Mouse (Mus musculus): ENCODE data around the gene Sugct. TPM values are rescaled to one million over a fixed set of nuclear protein-coding genes. Genes with fewer than 3 reads are reported as not detected.

The Sugct gene
- polyA plus RNA-seq, 2 experiments = 2.4 to 3.6 TPM

DNA sequence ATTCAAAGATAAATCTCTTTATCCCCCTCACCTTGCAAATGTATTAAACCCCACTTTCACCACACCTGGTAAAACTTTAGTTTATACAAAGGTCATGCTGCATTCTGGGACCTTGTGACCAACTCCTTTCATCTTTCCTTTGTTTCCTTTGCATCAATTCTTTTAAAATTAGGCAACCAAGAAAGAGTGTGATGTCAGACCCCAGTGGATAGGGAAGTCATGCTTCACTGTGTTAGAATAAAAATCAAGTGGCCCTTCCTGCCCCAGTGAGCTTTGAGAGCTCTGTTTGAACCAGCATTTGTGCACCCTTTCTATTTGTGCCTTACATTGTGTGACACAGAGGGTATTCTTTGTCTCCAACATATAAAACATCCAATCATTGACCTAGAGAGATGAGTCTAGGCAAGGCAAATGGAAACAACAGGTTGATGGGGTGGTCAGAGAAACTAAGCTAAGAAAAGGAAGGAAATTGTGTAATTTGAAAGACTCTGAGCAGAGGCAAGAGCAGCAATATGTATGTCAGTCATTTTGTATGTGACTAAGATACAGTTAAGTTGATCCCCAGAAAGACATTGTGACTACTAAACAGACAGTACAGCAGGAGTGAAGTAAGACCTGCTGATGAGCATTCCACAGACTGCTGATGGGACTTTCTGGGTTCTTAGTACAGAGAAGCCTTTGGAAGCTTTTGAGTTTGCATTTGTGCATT lies 797.1 kb downstream of the Sugct start:
- Histone ChIP-seq H3K36me3 (ENCODE audit: control insufficient read depth, insufficient read depth, low read length) (no peaks in the 10 kb centered on the region), H3K4me3 (replicated peaks; ENCODE audit: low read length) (no peak overlapping the region), H3K27me3 (ENCODE audit: control insufficient read depth, insufficient read depth, low read length) (no peaks in the 10 kb centered on the region), H3K9ac (ENCODE audit: low read depth, low read length, severe bottlenecking) (no peak overlapping the region), H3K4me2 (replicated peaks; ENCODE audit: low read depth, low read length, severe bottlenecking) (no peak overlapping the region), H3K9me3 (ENCODE audit: control insufficient read depth, low read length) (no peaks in the 10 kb centered on the region), H3K4me1 (ENCODE audit: control insufficient read depth, insufficient read depth, low read length) (no peaks in the 10 kb centered on the region), H3K27ac (replicated peaks; ENCODE audit: low read depth, low read length) (no peak overlapping the region)
- ATAC-seq (ENCODE audit: low FRiP score, low read depth) (no peak), DNase-seq (ENCODE audit: low spot score) (no peak)
- no peak for TF ChIP-seq POLR2A (IDR thresholded peaks at IDR 0.05; ENCODE audit: borderline replicate concordance, extremely low read depth, insufficient read depth, insufficient read length)

DNA sequence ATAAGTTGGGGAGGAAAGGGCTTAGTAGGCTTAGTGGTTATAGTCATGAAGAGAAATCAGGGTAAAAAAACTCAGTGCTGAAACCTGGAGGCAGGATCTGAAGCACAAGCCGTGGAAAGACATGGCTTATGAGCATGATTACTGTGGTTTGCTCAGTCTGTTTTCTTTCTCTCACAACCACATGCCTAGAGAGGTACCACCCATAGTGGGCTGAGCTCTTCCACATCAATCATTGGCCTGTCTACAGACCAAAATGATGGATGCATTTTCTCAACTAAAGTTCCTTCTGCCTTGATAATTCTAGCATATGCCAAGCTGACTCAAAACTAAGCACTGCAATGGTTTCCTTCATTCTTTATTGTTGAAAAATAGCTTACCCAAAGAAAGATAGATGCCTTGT lies 817.3 kb downstream of the Sugct start:
- DNase-seq (ENCODE audit: low spot score) (no peak), ATAC-seq (ENCODE audit: low FRiP score, low read depth) (no peak)
- no peak for TF ChIP-seq POLR2A (IDR thresholded peaks at IDR 0.05; ENCODE audit: borderline replicate concordance, extremely low read depth, insufficient read depth, insufficient read length)
- no peaks in the 10 kb centered on the region for H3K9me3 ChIP-seq (ENCODE audit: control insufficient read depth, low read length)
- no peak overlapping the region for H3K27ac ChIP-seq (replicated peaks; ENCODE audit: low read depth, low read length)
- H3K4me1 ChIP-seq (ENCODE audit: control insufficient read depth, insufficient read depth, low read length) = no peaks in the 10 kb centered on the region
- H3K4me3 ChIP-seq (replicated peaks; ENCODE audit: low read length) = no peak overlapping the region
- H3K27me3 ChIP-seq (ENCODE audit: control insufficient read depth, insufficient read depth, low read length) = no peaks in the 10 kb centered on the region
- H3K9ac ChIP-seq (ENCODE audit: low read depth, low read length, severe bottlenecking) = no peak overlapping the region
- H3K36me3 ChIP-seq (ENCODE audit: control insufficient read depth, insufficient read depth, low read length) = no peaks in the 10 kb centered on the region
- WGBS = 70% methylated on average over 1 of the region's 1 CpGs
- H3K4me2 ChIP-seq (replicated peaks; ENCODE audit: low read depth, low read length, severe bottlenecking) = no peak overlapping the region

DNA sequence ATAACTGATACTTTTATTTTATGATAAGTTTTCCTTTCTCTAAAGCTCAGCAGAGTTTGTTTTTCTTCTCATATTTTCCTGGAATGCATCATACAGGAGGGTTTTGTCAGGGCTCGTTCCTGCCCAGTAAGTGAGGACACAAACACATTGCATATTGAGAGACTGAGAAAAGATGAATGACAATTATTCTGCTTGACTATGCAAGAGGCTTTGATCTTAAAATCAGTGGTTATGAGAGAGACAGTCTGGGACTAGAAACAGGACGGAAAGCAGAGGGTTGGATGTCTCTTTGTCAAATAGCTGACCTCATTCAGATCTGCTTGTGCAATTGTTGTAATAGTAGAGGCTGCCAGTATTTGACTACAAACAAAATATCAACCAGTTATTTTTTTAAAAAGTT lies 835.4 kb downstream of the Sugct start:
- no peak overlapping the region for H3K9ac ChIP-seq (ENCODE audit: low read depth, low read length, severe bottlenecking)
- no peak overlapping the region for H3K27ac ChIP-seq (replicated peaks; ENCODE audit: low read depth, low read length)
- DNase-seq (ENCODE audit: low spot score) (no peak), ATAC-seq (ENCODE audit: low FRiP score, low read depth) (no peak)
- no peak for TF ChIP-seq POLR2A (IDR thresholded peaks at IDR 0.05; ENCODE audit: borderline replicate concordance, extremely low read depth, insufficient read depth, insufficient read length)
- H3K4me2 ChIP-seq (replicated peaks; ENCODE audit: low read depth, low read length, severe bottlenecking) = no peak overlapping the region
- H3K9me3 ChIP-seq (ENCODE audit: control insufficient read depth, low read length) = no peaks in the 10 kb centered on the region
- no peaks in the 10 kb centered on the region for H3K27me3 ChIP-seq (ENCODE audit: control insufficient read depth, insufficient read depth, low read length)
- H3K4me1 ChIP-seq (ENCODE audit: control insufficient read depth, insufficient read depth, low read length) = no peaks in the 10 kb centered on the region
- H3K36me3 ChIP-seq (ENCODE audit: control insufficient read depth, insufficient read depth, low read length) = no peaks in the 10 kb centered on the region
- WGBS = 68% methylated on average over 2 of the region's 2 CpGs
- H3K4me3 ChIP-seq (replicated peaks; ENCODE audit: low read length) = no peak overlapping the region

DNA sequence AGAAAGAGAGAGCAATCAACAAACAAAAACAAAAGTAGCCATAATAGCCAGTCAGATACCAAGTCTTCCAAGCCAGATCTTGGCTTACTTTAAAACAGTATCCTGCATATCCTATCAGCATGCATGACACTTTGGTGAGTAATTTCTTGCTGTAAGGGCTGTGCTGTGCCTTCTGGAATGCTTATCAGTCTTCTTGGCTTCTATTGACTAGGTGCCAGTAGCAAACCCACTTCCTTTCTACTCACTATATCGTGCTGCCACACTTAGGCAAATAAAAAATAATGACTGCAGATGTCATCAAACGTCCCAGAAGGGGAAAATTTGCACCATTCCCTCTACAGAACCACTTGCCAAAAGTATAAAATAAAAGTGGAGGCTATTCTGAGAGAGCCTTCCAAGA lies 848.1 kb downstream of the Sugct start:
- ATAC-seq (ENCODE audit: low FRiP score, low read depth) = no peak

DNA sequence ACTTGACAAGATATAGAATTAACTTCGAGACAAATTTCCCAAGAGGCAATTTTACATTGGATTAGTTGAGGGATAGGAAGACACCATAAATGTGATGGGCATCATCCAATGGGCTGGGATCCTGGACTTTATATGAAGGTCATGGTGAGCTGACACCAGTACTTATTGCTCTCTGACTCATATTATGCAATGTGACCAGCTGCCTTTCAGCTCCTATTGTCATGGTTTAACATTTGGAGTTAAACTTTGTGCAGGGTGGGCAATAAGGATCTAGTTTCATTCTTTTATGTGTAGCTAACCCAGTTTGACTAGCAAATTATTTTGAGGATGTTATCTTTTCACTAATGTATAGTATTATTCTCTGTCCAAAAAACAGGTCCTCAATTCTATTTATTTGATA lies 854.4 kb downstream of the Sugct start:
- no peak for ATAC-seq (ENCODE audit: low FRiP score, low read depth)
- 88% methylated on average over 1 of the region's 1 CpGs for WGBS
- Histone ChIP-seq H3K4me3 (replicated peaks; ENCODE audit: low read length) (no peak overlapping the region), H3K4me1 (ENCODE audit: control insufficient read depth, insufficient read depth, low read length) (no peaks in the 10 kb centered on the region), H3K36me3 (ENCODE audit: control insufficient read depth, insufficient read depth, low read length) (no peaks in the 10 kb centered on the region), H3K9ac (ENCODE audit: low read depth, low read length, severe bottlenecking) (no peak overlapping the region), H3K27me3 (ENCODE audit: control insufficient read depth, insufficient read depth, low read length) (no peaks in the 10 kb centered on the region), H3K9me3 (ENCODE audit: control insufficient read depth, low read length) (no peaks in the 10 kb centered on the region), H3K27ac (replicated peaks; ENCODE audit: low read depth, low read length) (no peak overlapping the region), H3K4me2 (replicated peaks; ENCODE audit: low read depth, low read length, severe bottlenecking) (no peak overlapping the region)
- no peak for DNase-seq (ENCODE audit: low spot score)
- TF ChIP-seq POLR2A (IDR thresholded peaks at IDR 0.05; ENCODE audit: borderline replicate concordance, extremely low read depth, insufficient read depth, insufficient read length) = no peak

More for the DNA sequence above, 848.1 kb downstream of the Sugct start:
- no peak overlapping the region for H3K9ac ChIP-seq (ENCODE audit: low read depth, low read length, severe bottlenecking)
- H3K27ac ChIP-seq (replicated peaks; ENCODE audit: low read depth, low read length) = no peak overlapping the region
- no peaks in the 10 kb centered on the region for H3K36me3 ChIP-seq (ENCODE audit: control insufficient read depth, insufficient read depth, low read length)
- TF ChIP-seq POLR2A (IDR thresholded peaks at IDR 0.05; ENCODE audit: borderline replicate concordance, extremely low read depth, insufficient read depth, insufficient read length) = no peak
- WGBS = 31% methylated on average over 2 of the region's 2 CpGs
- H3K4me1 ChIP-seq (ENCODE audit: control insufficient read depth, insufficient read depth, low read length) = no peaks in the 10 kb centered on the region
- no peak overlapping the region for H3K4me3 ChIP-seq (replicated peaks; ENCODE audit: low read length)
- H3K4me2 ChIP-seq (replicated peaks; ENCODE audit: low read depth, low read length, severe bottlenecking) = no peak overlapping the region
- no peaks in the 10 kb centered on the region for H3K9me3 ChIP-seq (ENCODE audit: control insufficient read depth, low read length)
- DNase-seq (ENCODE audit: low spot score) = no peak
- no peaks in the 10 kb centered on the region for H3K27me3 ChIP-seq (ENCODE audit: control insufficient read depth, insufficient read depth, low read length)
